Mouse (Mus musculus) liver, postnatal 0 days (tissue): Measurements from ENCODE around the gene Degs1.

ENCODE experiments used
- CTCF ChIP-seq: sonication (generic); IDR thresholded peaks from 2 replicates; pipeline ENCODE4 v1.5.1; 2016; ENCODE audit warnings: antibody characterized with exemption, low read depth
- EP300 ChIP-seq: IDR thresholded peaks from 2 replicates; pipeline ENCODE4 v1.6.1; 2016; ENCODE audit warnings: antibody characterized with exemption, low read depth, mild to moderate bottlenecking

- TF ChIP-seq CTCF (no peak), EP300 (no peak)
Observed at GRCm38 (mm10) chr1:182254618-182255017, 28.0 kb downstream of the Degs1 start.
